27 mouse cellular contexts compared by ENCODE assay signal in the genomic region with DNA sequence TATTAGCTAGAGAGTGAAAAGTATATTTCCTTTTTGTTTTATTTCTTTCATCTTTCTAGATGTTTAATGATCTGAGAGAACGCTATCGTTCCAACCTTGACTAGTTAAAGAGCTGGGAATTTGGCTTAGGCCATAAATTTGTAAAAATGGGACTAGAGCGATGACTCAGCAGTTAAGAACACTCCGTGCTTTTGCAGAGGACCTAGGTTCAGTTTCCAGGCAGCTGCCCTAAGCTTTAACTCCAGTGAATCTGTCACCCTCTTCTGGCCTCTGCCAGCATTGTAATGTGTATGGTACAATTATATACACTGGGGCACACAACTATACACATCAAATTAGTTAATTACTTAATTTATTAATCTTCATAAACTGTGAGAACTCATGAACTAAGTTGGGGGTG. TPM values are rescaled to one million over a fixed set of nuclear protein-coding genes. Genes with fewer than 3 reads are reported as not detected.
A peak's percentile ranks its signal among the peaks of the same experiment; 100 is the strongest.
DNase-seq lines count a peak whose midpoint lies in the region; ATAC-seq and TF ChIP-seq lines count a peak whose summit lies in the region.
"Had no signal": no experiment of that assay in that cellular context is flagged by ENCODE, and none has a peak within 500 bp of the region (broad histone marks: within the 10 kb centered on the region; RNA-seq: fewer than 3 reads in every experiment).

No protein-coding gene starts in this region.

- DNase-seq in embryonic facial prominence, embryonic 14.5 days (ENCODE audit: low spot score) = peak; percentile 0
- no peak for DNase-seq in embryonic facial prominence, embryonic 10.5 days (ENCODE audit: low spot score)
- peak; percentile 0 for DNase-seq in lung, embryonic 14.5 days
- DNase-seq in lung, adult 2 months = no peak
- DNase-seq in adrenal gland, postnatal 14 days = peak; percentile 22
- no peak for DNase-seq in cerebellum, postnatal 25 days
- DNase-seq: B cell, adult 2 months; cerebellum, adult 2 months; cerebellum, postnatal 36 days; embryo, embryonic 11 days; kidney, postnatal 10 days; liver; liver, postnatal 0 days; lung, postnatal 14 days; right cerebral cortex, adult 18-20 months; right cerebral cortex, postnatal 4 days; thymus, adult 2 months had no signal

- no peak for TF ChIP-seq CTCF in lung, embryonic 14.5 days (IDR thresholded peaks at IDR 0.05; ENCODE audit: low read depth)
- TF ChIP-seq CTCF in lung, adult 2 months (IDR thresholded peaks at IDR 0.05; ENCODE audit: insufficient read depth, low read length) = no peak
- TF ChIP-seq CTCF in intestine, postnatal 0 days (IDR thresholded peaks at IDR 0.05; ENCODE audit: low read depth) = no peak

- H3K4me2 ChIP-seq in embryonic facial prominence, embryonic 14.5 days (ENCODE audit: low read depth, low read length) = no peak overlapping the region
- H3K4me2 ChIP-seq in lung, embryonic 14.5 days = no peak overlapping the region
- H3K4me2 ChIP-seq in intestine, postnatal 0 days (replicated peaks; ENCODE audit: low read depth) = no peak overlapping the region
- H3K4me2 ChIP-seq: embryonic facial prominence, embryonic 15.5 days; hindbrain, embryonic 15.5 days; midbrain, embryonic 11.5 days; neural tube, embryonic 15.5 days; stomach, embryonic 15.5 days had no signal

- no peaks in the 10 kb centered on the region for H3K36me3 ChIP-seq in embryonic facial prominence, embryonic 14.5 days (ENCODE audit: control insufficient read depth, insufficient read depth, low read length)
- H3K36me3 ChIP-seq in embryonic facial prominence, embryonic 10.5 days (replicated peaks) = no peaks in the 10 kb centered on the region
- H3K36me3 ChIP-seq in lung, embryonic 14.5 days (ENCODE audit: insufficient read depth) = no peaks in the 10 kb centered on the region
- H3K36me3 ChIP-seq in intestine, postnatal 0 days (ENCODE audit: control insufficient read depth, insufficient read depth) = no peaks in the 10 kb centered on the region
- H3K36me3 ChIP-seq: embryonic facial prominence, embryonic 15.5 days; heart, embryonic 10.5 days; hindbrain, embryonic 15.5 days; limb, embryonic 10.5 days; neural tube, embryonic 15.5 days; stomach, embryonic 15.5 days had no signal

- no peaks in the 10 kb centered on the region for H3K27me3 ChIP-seq in embryonic facial prominence, embryonic 14.5 days (replicated peaks; ENCODE audit: control insufficient read depth, insufficient read depth, low read length)
- H3K27me3 ChIP-seq in embryonic facial prominence, embryonic 10.5 days (replicated peaks; ENCODE audit: low read depth, poor library complexity, severe bottlenecking) = no peaks in the 10 kb centered on the region
- H3K27me3 ChIP-seq in lung, embryonic 14.5 days (ENCODE audit: insufficient read depth, low read length) = no peaks in the 10 kb centered on the region
- no peaks in the 10 kb centered on the region for H3K27me3 ChIP-seq in intestine, postnatal 0 days (replicated peaks; ENCODE audit: control insufficient read depth, insufficient read depth, low read length)
- H3K27me3 ChIP-seq: embryonic facial prominence, embryonic 15.5 days; hindbrain, embryonic 15.5 days; neural tube, embryonic 15.5 days; stomach, embryonic 15.5 days had no signal

- H3K27ac ChIP-seq in embryonic facial prominence, embryonic 14.5 days (replicated peaks; ENCODE audit: low read depth, low read length) = no peak overlapping the region
- no peak overlapping the region for H3K27ac ChIP-seq in embryonic facial prominence, embryonic 10.5 days (replicated peaks)
- H3K27ac ChIP-seq in lung, embryonic 14.5 days (ENCODE audit: low read depth) = no peak overlapping the region
- no peak overlapping the region for H3K27ac ChIP-seq in intestine, postnatal 0 days (ENCODE audit: low read depth, low read length)
- H3K27ac ChIP-seq: embryonic facial prominence, embryonic 15.5 days; heart, embryonic 10.5 days; hindbrain, embryonic 15.5 days; limb, embryonic 10.5 days; neural tube, embryonic 15.5 days; stomach, embryonic 15.5 days had no signal

- WGBS in embryonic facial prominence, embryonic 14.5 days = 72% methylated on average over 4 of the region's 4 CpGs
- 76% methylated on average over 4 of the region's 4 CpGs for WGBS in embryonic facial prominence, embryonic 10.5 days
- WGBS in lung, embryonic 14.5 days = 64% methylated on average over 4 of the region's 4 CpGs
- WGBS in lung, adult 2 months = 74% methylated on average over 4 of the region's 4 CpGs
- WGBS in intestine, postnatal 0 days = 72% methylated on average over 4 of the region's 4 CpGs

- no peaks in the 10 kb centered on the region for H3K9me3 ChIP-seq in embryonic facial prominence, embryonic 14.5 days (ENCODE audit: control insufficient read depth, low read length)
- no peaks in the 10 kb centered on the region for H3K9me3 ChIP-seq in embryonic facial prominence, embryonic 10.5 days
- no peaks in the 10 kb centered on the region for H3K9me3 ChIP-seq in lung, embryonic 14.5 days (ENCODE audit: low read depth, low read length)
- H3K9me3 ChIP-seq in intestine, postnatal 0 days (ENCODE audit: control insufficient read depth) = no peaks in the 10 kb centered on the region
- H3K9me3 ChIP-seq: embryonic facial prominence, embryonic 15.5 days; heart, embryonic 10.5 days; hindbrain, embryonic 15.5 days; limb, embryonic 10.5 days; neural tube, embryonic 15.5 days; stomach, embryonic 15.5 days had no signal

- ATAC-seq in embryonic facial prominence, embryonic 14.5 days (ENCODE audit: low read depth) = no peak
- ATAC-seq in lung, embryonic 14.5 days (ENCODE audit: insufficient read depth) = no peak
- ATAC-seq in intestine, postnatal 0 days = no peak
- ATAC-seq: forebrain, embryonic 14.5 days; liver, postnatal 0 days had no signal

- H3K9ac ChIP-seq in embryonic facial prominence, embryonic 14.5 days (ENCODE audit: low read depth, low read length) = no peak overlapping the region
- H3K9ac ChIP-seq in lung, embryonic 14.5 days = no peak overlapping the region
- no peak overlapping the region for H3K9ac ChIP-seq in intestine, postnatal 0 days (ENCODE audit: low read depth, low read length)
- H3K9ac ChIP-seq: embryonic facial prominence, embryonic 15.5 days; hindbrain, embryonic 15.5 days; liver, postnatal 0 days; neural tube, embryonic 15.5 days; stomach, embryonic 15.5 days had no signal

- H3K4me1 ChIP-seq in embryonic facial prominence, embryonic 14.5 days (ENCODE audit: control insufficient read depth, insufficient read depth, low read length) = no peaks in the 10 kb centered on the region
- H3K4me1 ChIP-seq in embryonic facial prominence, embryonic 10.5 days = no peaks in the 10 kb centered on the region
- H3K4me1 ChIP-seq in lung, embryonic 14.5 days (ENCODE audit: insufficient read depth) = no peaks in the 10 kb centered on the region
- no peaks in the 10 kb centered on the region for H3K4me1 ChIP-seq in lung, adult 2 months (ENCODE audit: control insufficient read depth, insufficient read depth, low read length)
- no peaks in the 10 kb centered on the region for H3K4me1 ChIP-seq in intestine, postnatal 0 days (replicated peaks; ENCODE audit: control insufficient read depth, insufficient read depth, low read length)
- H3K4me1 ChIP-seq: embryonic facial prominence, embryonic 15.5 days; heart, embryonic 10.5 days; hindbrain, embryonic 15.5 days; limb, embryonic 10.5 days; neural tube, embryonic 15.5 days; stomach, embryonic 15.5 days had no signal

- no peak for TF ChIP-seq POLR2A in lung, adult 2 months (IDR thresholded peaks at IDR 0.05; ENCODE audit: borderline replicate concordance, extremely low read depth, low read depth, low read length)

- no peak overlapping the region for H3K4me3 ChIP-seq in embryonic facial prominence, embryonic 14.5 days (ENCODE audit: low read depth, low read length)
- H3K4me3 ChIP-seq in embryonic facial prominence, embryonic 10.5 days = no peak overlapping the region
- H3K4me3 ChIP-seq in lung, embryonic 14.5 days (ENCODE audit: low read depth, low read length) = no peak overlapping the region
- H3K4me3 ChIP-seq in lung, adult 2 months (replicated peaks; ENCODE audit: extremely low read depth, low read depth, low read length) = no peak overlapping the region
- no peak overlapping the region for H3K4me3 ChIP-seq in intestine, postnatal 0 days (ENCODE audit: low read depth, low read length)
- H3K4me3 ChIP-seq: embryonic facial prominence, embryonic 15.5 days; heart, embryonic 10.5 days; hindbrain, embryonic 15.5 days; limb, embryonic 10.5 days; neural tube, embryonic 15.5 days; stomach, embryonic 15.5 days had no signal

RNA-seq across cellular contexts. Expression of gene Ar, which starts 58.6 kb away (rescaled TPM):
- polyA plus RNA-seq in embryonic facial prominence, embryonic 14.5 days (2014; fragmentation: Nextera tagmentation; extraction: Ambion mirVana) = 0.79 and 1.1 TPM in 2 replicates
- 0.03 and 0.05 TPM in 2 replicates for polyA plus RNA-seq in embryonic facial prominence, embryonic 10.5 days (2016; fragmentation: Nextera tagmentation; extraction: Ambion mirVana)
- polyA plus RNA-seq in lung, embryonic 14.5 days (2014; fragmentation: Nextera tagmentation; extraction: Ambion mirVana) = 0.07 and 0.11 TPM in 2 replicates
- polyA plus RNA-seq in lung, adult 2 months (2012; rRNA removed) = 0.91 and 0.96 TPM in 2 replicates
- total RNA-seq in adrenal gland, postnatal 14 days (2021) = 40.3 and 47.8 TPM in 2 replicates
- 0.08 and 0.10 TPM in 2 replicates for polyA plus RNA-seq in intestine, postnatal 0 days (2015; fragmentation: Nextera tagmentation; extraction: Ambion mirVana)
- total RNA-seq: granulocyte monocyte progenitor cell, adult 5-6 weeks had no signal

Comparison
In these comparisons a context has a peak if more than half of its experiments do, and no peak if none do; other contexts are left out.
1. DNase-seq: peak in embryonic facial prominence, embryonic 14.5 days (single experiment), lung, embryonic 14.5 days (single experiment) and adrenal gland, postnatal 14 days (single experiment); none in embryonic facial prominence, embryonic 10.5 days (single experiment), lung, adult 2 months (single experiment) and cerebellum, postnatal 25 days (0 of 2).